In the genomic region with DNA sequence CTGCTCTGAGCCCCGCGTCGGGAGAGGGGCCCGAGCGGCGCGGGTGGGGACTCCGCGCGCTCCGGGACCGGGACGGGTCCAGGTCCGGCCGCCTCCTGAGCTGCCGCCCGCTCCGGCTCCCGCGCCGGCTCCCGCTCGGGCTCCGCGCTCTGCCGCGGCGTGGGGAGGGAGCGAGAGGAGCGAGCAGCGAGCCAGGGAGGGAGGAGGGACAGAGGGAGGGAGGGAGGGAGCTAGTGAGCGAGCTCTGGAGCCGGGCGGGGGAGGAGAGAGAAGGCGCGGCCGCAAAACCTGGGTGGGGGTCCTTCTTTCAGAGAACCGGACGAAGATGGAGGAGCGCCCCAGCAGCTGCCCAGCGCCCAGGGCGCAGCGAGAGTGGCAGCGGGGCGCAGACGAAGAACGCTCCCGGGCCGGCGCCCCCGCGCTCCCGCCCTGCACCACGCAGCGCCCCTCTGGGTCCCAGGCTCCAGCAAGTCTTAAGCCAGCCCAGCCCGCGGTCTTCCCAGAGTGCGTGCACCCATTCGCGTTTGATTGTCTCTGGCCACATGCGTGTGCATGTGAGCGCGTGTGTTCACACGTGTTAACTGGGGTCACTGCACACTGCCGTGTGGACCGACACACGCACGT, we compare ENCODE assay signal across 8 mouse cellular contexts.
DNase-seq lines count a peak whose midpoint lies in the region; ATAC-seq and TF ChIP-seq lines count a peak whose summit lies in the region.

No protein-coding gene starts in this region.

- H3K4me3 ChIP-seq in C2C12 (ENCODE audit: insufficient read depth, poor library complexity, severe bottlenecking) = no peak overlapping the region
- H3K4me3 ChIP-seq in kidney, postnatal 0 days (replicated peaks; ENCODE audit: low read depth, low read length) = peak overlapping the region; percentile 56
- peak overlapping the region; percentile 58 for H3K4me3 ChIP-seq in liver, embryonic 11.5 days (ENCODE audit: low read depth, low read length)

- H3ac ChIP-seq in C2C12 (ENCODE audit: control insufficient read depth, insufficient read length, low read depth) = peak overlapping the region; percentile 47

- no peaks in the 10 kb centered on the region for H3K79me2 ChIP-seq in C2C12 (ENCODE audit: control insufficient read depth, insufficient read depth)

- no peaks in the 10 kb centered on the region for H3K36me3 ChIP-seq in C2C12 (ENCODE audit: control insufficient read depth, insufficient read depth)
- no peaks in the 10 kb centered on the region for H3K36me3 ChIP-seq in kidney, postnatal 0 days (ENCODE audit: insufficient read depth, low read length)
- H3K36me3 ChIP-seq in liver, embryonic 11.5 days (ENCODE audit: control insufficient read depth, insufficient read depth, low read length) = no peaks in the 10 kb centered on the region

- peak overlapping the region; percentile 60 for H3K9ac ChIP-seq in kidney, postnatal 0 days (ENCODE audit: low read depth, low read length)
- H3K9ac ChIP-seq in liver, embryonic 11.5 days (ENCODE audit: low read depth, low read length) = peak overlapping the region; percentile 55; the same call in 1 of the 2 replicates

- DNase-seq in WW6 (ENCODE audit: low read depth, low spot score) = peak; percentile 43
- peak; percentile 76 for DNase-seq in embryo, embryonic 10.5 days (ENCODE audit: low spot score)
- peak; percentile 14 to 40 for DNase-seq in heart, adult 9 months (ENCODE audit: low spot score in 2 of 2)
- DNase-seq in kidney, postnatal 0 days (ENCODE audit: low spot score) = peak; percentile 70
- DNase-seq in liver, embryonic 11.5 days (ENCODE audit: low spot score) = peak; percentile 52
- DNase-seq in retina, embryonic 14.5 days (ENCODE audit: low spot score) = peak; percentile 77
- no peak for DNase-seq in spleen, postnatal 14 days (ENCODE audit: low spot score in 2 of 2)

- no peak overlapping the region for H3K27ac ChIP-seq in kidney, postnatal 0 days
- H3K27ac ChIP-seq in liver, embryonic 11.5 days (ENCODE audit: low read depth, low read length) = no peak overlapping the region

- ATAC-seq in kidney, postnatal 0 days (replicated peaks; ENCODE audit: low FRiP score, low read depth) = peak; percentile 2
- peak; percentile 42 for ATAC-seq in liver, embryonic 11.5 days (replicated peaks; ENCODE audit: low FRiP score)

- H3K79me3 ChIP-seq in C2C12 (ENCODE audit: low read depth) = no peaks in the 10 kb centered on the region

- H3K4me1 ChIP-seq in kidney, postnatal 0 days (replicated peaks; ENCODE audit: insufficient read depth, low read length) = peaks cover 7% of the 10 kb centered on the region
- H3K4me1 ChIP-seq in liver, embryonic 11.5 days (replicated peaks; ENCODE audit: control insufficient read depth, insufficient read depth, low read length) = no peaks in the 10 kb centered on the region

- WGBS in kidney, postnatal 0 days = under 1% methylated on average over 47 of the region's 68 CpGs
- under 1% methylated on average over 55 of the region's 68 CpGs for WGBS in liver, embryonic 11.5 days

- no peak for TF ChIP-seq CTCF in C2C12 (IDR thresholded peaks at IDR 0.05; ENCODE audit: control insufficient read depth, insufficient read depth, insufficient read length)
- no peak for TF ChIP-seq CTCF in kidney, postnatal 0 days (IDR thresholded peaks at IDR 0.05; ENCODE audit: low read depth)

- H3K27me3 ChIP-seq in C2C12 (ENCODE audit: control insufficient read depth, insufficient read depth, insufficient read length) = peaks cover 58% of the 10 kb centered on the region
- H3K27me3 ChIP-seq in kidney, postnatal 0 days (ENCODE audit: insufficient read depth, low read length) = peaks cover 10% of the 10 kb centered on the region; the same call in 1 of the 2 replicates
- peaks cover 75% of the 10 kb centered on the region for H3K27me3 ChIP-seq in liver, embryonic 11.5 days (replicated peaks; ENCODE audit: control insufficient read depth, insufficient read depth, low read length)

- no peaks in the 10 kb centered on the region for H3K9me3 ChIP-seq in kidney, postnatal 0 days (replicated peaks; ENCODE audit: low read length)
- H3K9me3 ChIP-seq in liver, embryonic 11.5 days (ENCODE audit: control insufficient read depth, low read length) = no peaks in the 10 kb centered on the region

- peak overlapping the region; percentile 90 for H3K4me2 ChIP-seq in kidney, postnatal 0 days (ENCODE audit: low read length)
- H3K4me2 ChIP-seq in liver, embryonic 11.5 days = peak overlapping the region; percentile 76

TF ChIP-seq in C2C12, 6 proteins besides CTCF, POLR2A, EP300 and RAD21:
- no peak for TF ChIP-seq CEBPB (IDR thresholded peaks at IDR 0.05; ENCODE audit: low read depth)
- no peak for TF ChIP-seq MYOD1 (IDR thresholded peaks at IDR 0.05; ENCODE audit: control insufficient read depth, insufficient read length, low read depth)
- no peak for TF ChIP-seq USF1 (IDR thresholded peaks at IDR 0.05; ENCODE audit: low read depth)

Comparison
In these comparisons a context has a peak if more than half of its experiments do, and no peak if none do; other contexts are left out.
1. DNase-seq: peak in WW6 (single experiment), embryo, embryonic 10.5 days (single experiment), heart, adult 9 months (2 of 2), kidney, postnatal 0 days (single experiment), liver, embryonic 11.5 days (single experiment) and retina, embryonic 14.5 days (single experiment); none in spleen, postnatal 14 days (0 of 2).